Mouse (Mus musculus): ENCODE results near the gene Clmn. TPM values are rescaled to one million over a fixed set of nuclear protein-coding genes. Genes with fewer than 3 reads are reported as not detected.

Clmn gene
- total and polyA plus RNA-seq, 3 experiments = 1.0 to 3.2 (median 2.5) TPM

DNA sequence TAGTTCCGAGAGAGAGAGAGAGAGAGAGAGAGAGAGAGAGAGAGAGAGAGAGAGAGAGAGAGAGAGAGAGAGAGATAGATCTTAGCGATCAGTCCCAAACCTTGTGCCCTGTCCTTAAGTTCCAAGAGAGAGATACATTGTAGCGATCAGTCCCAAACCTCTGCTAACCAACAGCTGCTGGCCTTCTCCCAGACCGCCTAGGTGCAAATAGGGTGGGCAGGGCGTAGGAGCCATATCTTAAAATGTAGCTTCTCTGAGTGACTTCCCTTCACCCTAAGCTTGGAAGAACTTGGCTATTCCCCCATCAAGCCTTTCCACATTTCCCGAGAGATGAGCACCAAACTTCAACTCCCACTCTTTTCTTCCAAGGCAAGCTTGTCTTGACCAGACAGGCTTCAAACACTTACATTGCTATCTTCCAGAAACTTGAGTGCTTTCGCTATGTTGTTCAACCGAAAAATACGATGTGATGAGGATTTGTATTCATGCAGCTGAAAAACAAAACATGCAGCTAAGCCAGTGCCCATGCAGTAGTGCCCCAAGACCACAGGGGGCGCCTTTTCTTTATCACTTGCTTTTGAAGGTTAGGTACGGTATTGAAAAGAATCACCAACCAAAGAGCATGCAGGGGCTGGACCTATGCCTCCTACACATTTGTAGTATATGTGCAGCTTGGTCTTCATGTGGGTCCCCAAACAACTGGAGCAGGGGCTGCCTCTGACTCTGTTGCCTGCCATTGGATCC is 68.1 kb downstream of the Clmn start:
- TF ChIP-seq POLR2A (IDR thresholded peaks at IDR 0.05; ENCODE audit: insufficient read depth, low read depth, low read length) (no peak), EP300 (IDR thresholded peaks at IDR 0.05; ENCODE audit: insufficient read depth, low read depth, low read length) (no peak), CTCF (IDR thresholded peaks at IDR 0.05) (peak; percentile 60)
- H3K4me1 ChIP-seq (ENCODE audit: control insufficient read depth, insufficient read depth, low read length) = no peaks in the 10 kb centered on the region
- WGBS = 84% methylated on average over 11 of the region's 11 CpGs
- H3K4me3 ChIP-seq = no peak overlapping the region
- H3K79me2 ChIP-seq (replicated peaks; ENCODE audit: control insufficient read depth, insufficient read depth, low read length) = no peaks in the 10 kb centered on the region
- no peak overlapping the region for H3K9ac ChIP-seq (ENCODE audit: low read depth, low read length)
- DNase-seq = no peak
- intact Hi-C loops (cut with DNase I) = no loop called here
- no peak overlapping the region for H3K27ac ChIP-seq
- no peaks in the 10 kb centered on the region for H3K27me3 ChIP-seq (ENCODE audit: control insufficient read depth, insufficient read depth, low read length)
- H3K36me3 ChIP-seq (ENCODE audit: control insufficient read depth, insufficient read depth, low read length) = no peaks in the 10 kb centered on the region

DNA sequence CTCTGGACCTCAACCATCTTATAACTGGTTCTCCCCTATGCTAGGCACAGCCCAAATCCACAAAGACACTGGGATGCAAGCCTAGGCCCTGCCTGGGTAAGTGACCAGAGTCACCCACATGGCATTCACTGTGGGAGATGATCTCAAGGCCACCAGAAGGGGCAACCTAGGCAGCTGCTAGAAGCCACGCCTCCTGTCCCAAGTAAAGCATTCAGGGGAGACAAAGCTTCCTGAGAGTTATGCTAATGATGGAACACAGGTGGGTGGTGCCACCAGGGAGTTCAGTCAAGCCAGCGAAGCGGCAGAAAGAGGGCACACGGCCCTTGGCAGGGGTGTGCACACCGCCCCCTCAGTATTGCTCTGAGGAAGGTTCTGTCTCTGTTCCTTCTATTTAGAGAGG is 69.9 kb downstream of the Clmn start:
- no peak for DNase-seq
- Histone ChIP-seq H3K36me3 (ENCODE audit: control insufficient read depth, insufficient read depth, low read length) (no peaks in the 10 kb centered on the region), H3K27ac (no peak overlapping the region), H3K27me3 (ENCODE audit: control insufficient read depth, insufficient read depth, low read length) (no peaks in the 10 kb centered on the region), H3K9ac (ENCODE audit: low read depth, low read length) (no peak overlapping the region), H3K4me3 (no peak overlapping the region), H3K4me1 (ENCODE audit: control insufficient read depth, insufficient read depth, low read length) (no peaks in the 10 kb centered on the region), H3K79me2 (replicated peaks; ENCODE audit: control insufficient read depth, insufficient read depth, low read length) (no peaks in the 10 kb centered on the region)
- WGBS = 91% methylated on average over 5 of the region's 5 CpGs
- TF ChIP-seq EP300 (IDR thresholded peaks at IDR 0.05; ENCODE audit: insufficient read depth, low read depth, low read length) (no peak), CTCF (IDR thresholded peaks at IDR 0.05) (no peak), POLR2A (IDR thresholded peaks at IDR 0.05; ENCODE audit: insufficient read depth, low read depth, low read length) (no peak)
- intact Hi-C loops (cut with DNase I) = no loop called here

DNA sequence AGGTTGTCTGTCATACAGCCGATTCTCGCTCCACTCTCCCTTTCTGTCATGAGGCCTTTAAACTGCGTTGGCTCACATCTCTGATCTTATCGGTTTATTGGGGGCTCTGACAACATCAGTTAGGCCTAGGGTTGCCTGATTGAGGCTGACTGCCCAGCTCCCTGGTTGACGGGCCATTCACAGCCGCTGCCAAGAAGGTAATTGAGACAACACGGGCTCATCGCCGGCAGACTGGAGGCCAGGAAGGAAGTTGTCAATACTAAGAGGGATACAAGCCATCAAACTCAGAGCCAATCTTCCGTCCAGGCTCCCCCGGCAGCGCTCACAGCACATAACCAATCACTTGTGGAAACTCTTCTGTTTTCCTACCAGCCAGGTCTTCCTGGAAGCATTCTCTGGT is 71.4 kb downstream of the Clmn start:
- no peak overlapping the region for H3K4me3 ChIP-seq
- H3K27me3 ChIP-seq (ENCODE audit: control insufficient read depth, insufficient read depth, low read length) = no peaks in the 10 kb centered on the region
- H3K27ac ChIP-seq = no peak overlapping the region
- DNase-seq = no peak
- intact Hi-C loops (cut with DNase I) = no loop called here
- no peak for TF ChIP-seq CTCF (IDR thresholded peaks at IDR 0.05)
- TF ChIP-seq EP300 (IDR thresholded peaks at IDR 0.05; ENCODE audit: insufficient read depth, low read depth, low read length) = no peak
- no peak for TF ChIP-seq POLR2A (IDR thresholded peaks at IDR 0.05; ENCODE audit: insufficient read depth, low read depth, low read length)
- no peaks in the 10 kb centered on the region for H3K36me3 ChIP-seq (ENCODE audit: control insufficient read depth, insufficient read depth, low read length)
- WGBS = 46% methylated on average over 12 of the region's 12 CpGs
- no peaks in the 10 kb centered on the region for H3K4me1 ChIP-seq (ENCODE audit: control insufficient read depth, insufficient read depth, low read length)
- no peaks in the 10 kb centered on the region for H3K79me2 ChIP-seq (replicated peaks; ENCODE audit: control insufficient read depth, insufficient read depth, low read length)
- no peak overlapping the region for H3K9ac ChIP-seq (ENCODE audit: low read depth, low read length)

DNA sequence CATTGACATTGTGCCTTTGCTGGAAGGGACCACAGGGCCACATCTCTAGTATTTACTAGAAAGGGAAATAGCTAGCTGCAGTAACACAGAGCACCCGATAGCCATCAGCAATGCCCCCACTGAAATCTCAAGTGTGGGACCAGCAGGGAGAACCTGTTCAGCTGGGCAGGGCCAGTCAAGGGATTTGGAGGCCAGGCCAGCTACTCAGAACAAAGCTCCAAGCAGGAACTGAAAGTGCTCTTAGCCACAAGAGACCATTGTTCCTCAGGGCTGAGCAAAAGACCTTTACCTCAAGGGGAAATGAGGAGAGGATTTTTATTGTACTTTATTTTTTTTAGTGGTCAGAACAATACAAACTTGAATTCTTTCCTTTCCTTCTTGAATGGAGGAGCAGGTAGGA is 87.3 kb downstream of the Clmn start:
- 81% methylated on average over 1 of the region's 1 CpGs for WGBS

DNA sequence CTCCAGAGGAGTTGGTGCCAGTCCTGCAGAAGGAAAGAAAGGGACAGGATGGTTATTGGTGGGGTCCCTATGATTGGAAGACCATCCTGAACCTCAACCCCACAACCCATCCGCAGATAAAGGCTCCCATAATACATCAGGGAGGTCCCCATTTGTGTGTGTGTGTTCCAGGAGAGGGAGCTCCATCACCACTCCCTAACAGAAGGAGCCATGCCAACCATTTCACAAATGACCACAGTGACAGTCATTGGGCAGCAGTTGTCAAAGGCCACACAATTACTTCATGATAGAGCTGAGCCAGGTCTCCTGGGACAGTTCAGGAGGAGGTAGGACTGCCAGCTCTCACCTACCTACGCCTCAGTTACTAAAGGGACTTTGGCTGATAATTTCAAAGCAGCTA is 92.9 kb downstream of the Clmn start:
- WGBS = 59% methylated on average over 2 of the region's 2 CpGs
- intact Hi-C loops (cut with DNase I) = loop anchor here (2.0 kb wide), 1 partner anchor 167 kb away; no protein-coding TSS in a partner anchor

More for the DNA sequence above, 87.3 kb downstream of the Clmn start:
- H3K27ac ChIP-seq = no peak overlapping the region
- H3K36me3 ChIP-seq (ENCODE audit: control insufficient read depth, insufficient read depth, low read length) = no peaks in the 10 kb centered on the region
- no peak overlapping the region for H3K9ac ChIP-seq (ENCODE audit: low read depth, low read length)
- TF ChIP-seq EP300 (IDR thresholded peaks at IDR 0.05; ENCODE audit: insufficient read depth, low read depth, low read length) (no peak), CTCF (IDR thresholded peaks at IDR 0.05) (no peak), POLR2A (IDR thresholded peaks at IDR 0.05; ENCODE audit: insufficient read depth, low read depth, low read length) (no peak)
- no peak overlapping the region for H3K4me3 ChIP-seq
- no peaks in the 10 kb centered on the region for H3K79me2 ChIP-seq (replicated peaks; ENCODE audit: control insufficient read depth, insufficient read depth, low read length)
- DNase-seq = no peak
- H3K4me1 ChIP-seq (ENCODE audit: control insufficient read depth, insufficient read depth, low read length) = no peaks in the 10 kb centered on the region
- no peaks in the 10 kb centered on the region for H3K27me3 ChIP-seq (ENCODE audit: control insufficient read depth, insufficient read depth, low read length)
- intact Hi-C loops (cut with DNase I) = no loop called here

DNA sequence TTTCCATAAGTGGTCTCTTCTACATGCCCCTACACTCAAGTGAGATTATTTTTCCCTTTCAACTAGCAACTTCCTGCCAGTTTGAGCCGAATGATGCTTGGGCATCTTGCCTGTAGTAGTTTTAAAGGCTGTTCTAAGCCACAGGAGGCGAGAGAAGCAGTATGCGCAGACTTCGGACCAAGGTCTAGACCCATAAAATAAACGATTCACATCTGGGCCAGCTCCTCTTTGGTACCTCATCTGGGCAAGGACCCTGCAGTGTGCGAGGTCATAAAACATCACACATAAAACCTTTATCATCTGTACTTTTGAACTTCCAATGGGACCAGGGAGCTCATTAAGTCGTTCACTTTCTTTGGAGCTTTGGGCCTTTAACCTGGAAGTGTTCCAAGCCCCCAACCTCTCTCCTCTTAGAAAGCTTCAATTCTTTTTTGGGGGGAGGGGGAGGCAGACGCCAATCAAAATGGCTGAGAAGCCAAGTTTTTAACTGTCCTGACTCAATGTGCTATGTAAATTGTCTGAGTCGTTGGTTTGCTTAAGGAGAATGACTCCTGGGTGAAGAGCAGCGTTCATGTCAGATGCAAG is 95.6 kb downstream of the Clmn start:
- TF ChIP-seq CTCF (IDR thresholded peaks at IDR 0.05) (no peak), EP300 (IDR thresholded peaks at IDR 0.05; ENCODE audit: insufficient read depth, low read depth, low read length) (no peak), POLR2A (IDR thresholded peaks at IDR 0.05; ENCODE audit: insufficient read depth, low read depth, low read length) (no peak)
- 75% methylated on average over 10 of the region's 10 CpGs for WGBS
- intact Hi-C loops (cut with DNase I) = loop anchor here (5.0 kb wide), 1 partner anchor 63 kb away; no protein-coding TSS in a partner anchor
- Histone ChIP-seq H3K36me3 (ENCODE audit: control insufficient read depth, insufficient read depth, low read length) (no peaks in the 10 kb centered on the region), H3K27ac (no peak overlapping the region), H3K79me2 (replicated peaks; ENCODE audit: control insufficient read depth, insufficient read depth, low read length) (no peaks in the 10 kb centered on the region), H3K4me1 (ENCODE audit: control insufficient read depth, insufficient read depth, low read length) (peaks cover 7% of the 10 kb centered on the region), H3K4me3 (no peak overlapping the region), H3K27me3 (ENCODE audit: control insufficient read depth, insufficient read depth, low read length) (no peaks in the 10 kb centered on the region), H3K9ac (ENCODE audit: low read depth, low read length) (no peak overlapping the region)
- no peak for DNase-seq

More for the DNA sequence above, 92.9 kb downstream of the Clmn start:
- Histone ChIP-seq H3K4me1 (ENCODE audit: control insufficient read depth, insufficient read depth, low read length) (no peaks in the 10 kb centered on the region), H3K36me3 (ENCODE audit: control insufficient read depth, insufficient read depth, low read length) (no peaks in the 10 kb centered on the region), H3K27ac (no peak overlapping the region), H3K9ac (ENCODE audit: low read depth, low read length) (no peak overlapping the region), H3K4me3 (no peak overlapping the region), H3K79me2 (replicated peaks; ENCODE audit: control insufficient read depth, insufficient read depth, low read length) (no peaks in the 10 kb centered on the region), H3K27me3 (ENCODE audit: control insufficient read depth, insufficient read depth, low read length) (no peaks in the 10 kb centered on the region)
- DNase-seq = no peak
- TF ChIP-seq CTCF (IDR thresholded peaks at IDR 0.05) (peak; percentile 62), POLR2A (IDR thresholded peaks at IDR 0.05; ENCODE audit: insufficient read depth, low read depth, low read length) (no peak)

All from heart, adult 2 months (tissue).